Mouse (Mus musculus) NIH3T3 (cell line): ENCODE measurements around the gene Dpf3.

Experiments used
- DNase-seq: peaks from one replicate; pipeline ENCODE4 v3.0.0-alpha.2; 2012; ENCODE audit warnings: low read depth

Dpf3 gene

GRCm38 (mm10) chr12:83466508-83467430 lies 20.7 kb downstream of the Dpf3 start:
- no peak for DNase-seq

- no peak for DNase-seq
Observed at GRCm38 (mm10) chr12:83466053-83466452, 21.5 kb downstream of the Dpf3 start.

- no peak for DNase-seq
Observed at GRCm38 (mm10) chr12:83460272-83460671, 27.2 kb downstream of the Dpf3 start.

GRCm38 (mm10) chr12:83454697-83455321 lies 32.7 kb downstream of the Dpf3 start:
- DNase-seq = no peak

GRCm38 (mm10) chr12:83451850-83452249 lies 35.7 kb downstream of the Dpf3 start:
- peak; percentile 5 for DNase-seq

GRCm38 (mm10) chr12:83450471-83450870 lies 37.0 kb downstream of the Dpf3 start:
- no peak for DNase-seq

GRCm38 (mm10) chr12:83449202-83449601 lies 38.3 kb downstream of the Dpf3 start:
- no peak for DNase-seq

- DNase-seq = no peak
Observed at GRCm38 (mm10) chr12:83445587-83445986, 41.9 kb downstream of the Dpf3 start.

- no peak for DNase-seq
Observed at GRCm38 (mm10) chr12:83444448-83444847, 43.1 kb downstream of the Dpf3 start.

- no peak for DNase-seq
Observed at GRCm38 (mm10) chr12:83438002-83438401, 49.5 kb downstream of the Dpf3 start.

GRCm38 (mm10) chr12:83433987-83434698 lies 53.4 kb downstream of the Dpf3 start:
- no peak for DNase-seq

- no peak for DNase-seq
Observed at GRCm38 (mm10) chr12:83433436-83433835, 54.1 kb downstream of the Dpf3 start.

- DNase-seq = no peak
Observed at GRCm38 (mm10) chr12:83430207-83430606, 57.3 kb downstream of the Dpf3 start.

- no peak for DNase-seq
Observed at GRCm38 (mm10) chr12:83428016-83428415, 59.5 kb downstream of the Dpf3 start.

GRCm38 (mm10) chr12:83427601-83428000 lies 59.9 kb downstream of the Dpf3 start:
- DNase-seq = no peak

GRCm38 (mm10) chr12:83426326-83426725 lies 61.2 kb downstream of the Dpf3 start:
- no peak for DNase-seq

GRCm38 (mm10) chr12:83425736-83426135 lies 61.8 kb downstream of the Dpf3 start:
- DNase-seq = no peak

- DNase-seq = no peak
Observed at GRCm38 (mm10) chr12:83424720-83425444, 62.6 kb downstream of the Dpf3 start.

GRCm38 (mm10) chr12:83424086-83424719 lies 63.3 kb downstream of the Dpf3 start:
- no peak for DNase-seq

GRCm38 (mm10) chr12:83420346-83420745 lies 67.2 kb downstream of the Dpf3 start:
- DNase-seq = no peak

- no peak for DNase-seq
Observed at GRCm38 (mm10) chr12:83415207-83415606, 72.3 kb downstream of the Dpf3 start.

GRCm38 (mm10) chr12:83413684-83414083 lies 73.8 kb downstream of the Dpf3 start:
- DNase-seq = no peak
